Mouse (Mus musculus): Measurements from ENCODE around the gene Coa3. TPM values are rescaled to one million over a fixed set of nuclear protein-coding genes. Genes with fewer than 3 reads are reported as not detected.

Gene Coa3
- total RNA-seq, 2 experiments from 2014 or later: 10.6 to 29.8 TPM

DNA sequence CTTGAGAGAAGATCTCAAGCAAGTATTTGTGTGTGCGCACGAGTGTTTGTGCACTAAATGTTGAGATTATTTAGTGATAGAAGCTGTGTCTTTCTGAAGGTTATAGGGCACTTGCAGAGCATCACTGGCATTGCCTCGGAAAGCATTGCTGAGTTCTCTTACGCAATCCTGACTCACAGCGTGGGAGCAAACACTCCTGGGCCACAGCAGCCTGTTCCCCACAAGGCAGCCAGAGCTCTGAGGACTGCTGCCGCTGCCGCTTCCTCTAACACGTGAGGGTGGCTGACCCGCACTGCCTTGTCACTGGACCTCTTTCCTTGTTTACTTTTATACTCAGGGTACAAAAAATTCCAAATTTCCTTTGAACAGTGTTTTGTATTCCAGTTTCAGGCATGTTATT is 8.4 kb upstream of the Coa3 start:
- no peak for ATAC-seq (replicated peaks; ENCODE audit: low FRiP score, poor library complexity, severe bottlenecking)

DNA sequence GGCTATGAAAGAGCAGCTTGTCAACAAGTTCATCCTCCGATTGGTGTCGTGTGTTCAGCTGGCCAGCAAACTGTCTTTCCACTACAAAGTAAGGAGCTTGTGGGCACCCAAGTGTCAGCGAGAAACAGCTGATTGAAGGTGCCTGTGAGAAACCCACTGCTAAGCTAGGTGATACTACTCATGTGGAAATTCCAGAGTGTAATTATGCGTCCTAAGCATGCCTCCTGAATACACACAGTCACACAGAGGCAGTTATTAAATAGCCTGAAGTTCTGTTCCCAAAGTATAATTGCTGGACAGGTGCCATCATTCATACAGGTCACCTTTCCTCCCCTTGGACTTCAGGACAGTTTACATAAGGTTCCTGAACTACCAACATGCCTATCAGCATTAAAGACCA is 4.9 kb upstream of the Coa3 start:
- ATAC-seq (replicated peaks; ENCODE audit: low FRiP score, poor library complexity, severe bottlenecking): no peak

DNA sequence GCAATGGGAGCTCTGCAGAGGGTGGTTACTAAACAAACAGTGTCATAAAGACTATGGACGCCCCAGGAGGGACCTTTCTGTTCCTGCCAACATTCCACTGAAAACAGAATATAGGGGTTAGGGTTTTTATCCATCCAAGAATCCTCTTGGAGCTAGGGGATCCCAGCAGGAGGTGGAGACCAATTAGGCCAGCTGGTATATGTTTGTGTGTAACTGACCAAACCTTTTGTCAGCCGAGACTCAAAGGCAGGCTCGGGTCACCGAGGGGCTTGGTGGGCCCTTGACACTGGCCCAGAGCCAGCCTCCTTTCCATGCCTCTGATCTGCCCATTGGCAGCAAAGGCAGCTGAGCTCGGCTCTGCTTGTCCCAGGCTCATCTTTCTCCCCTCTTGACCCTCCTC is 4.0 kb upstream of the Coa3 start:
- ATAC-seq (replicated peaks; ENCODE audit: low FRiP score, poor library complexity, severe bottlenecking): no peak

DNA sequence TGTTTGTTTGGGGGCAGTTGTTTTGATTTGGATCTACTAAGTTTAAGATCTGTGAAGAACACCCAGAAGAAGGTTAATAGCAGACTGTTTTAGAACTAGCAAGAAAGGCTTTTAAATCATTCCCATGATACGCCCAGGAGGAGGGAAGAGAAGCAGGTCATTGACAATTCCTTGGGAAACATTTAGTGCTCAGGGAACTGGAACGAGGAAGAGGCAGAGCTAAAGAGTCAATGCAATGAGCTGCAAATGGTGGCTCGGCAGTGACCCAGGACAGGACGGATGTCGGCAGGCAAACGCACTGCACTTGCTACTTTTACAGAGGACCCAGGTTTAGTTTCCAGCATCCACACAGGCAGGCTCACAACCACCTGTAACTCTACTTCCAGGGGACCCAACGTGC is 1.9 kb upstream of the Coa3 start:
- ATAC-seq (replicated peaks; ENCODE audit: low FRiP score, poor library complexity, severe bottlenecking): no peak

DNA sequence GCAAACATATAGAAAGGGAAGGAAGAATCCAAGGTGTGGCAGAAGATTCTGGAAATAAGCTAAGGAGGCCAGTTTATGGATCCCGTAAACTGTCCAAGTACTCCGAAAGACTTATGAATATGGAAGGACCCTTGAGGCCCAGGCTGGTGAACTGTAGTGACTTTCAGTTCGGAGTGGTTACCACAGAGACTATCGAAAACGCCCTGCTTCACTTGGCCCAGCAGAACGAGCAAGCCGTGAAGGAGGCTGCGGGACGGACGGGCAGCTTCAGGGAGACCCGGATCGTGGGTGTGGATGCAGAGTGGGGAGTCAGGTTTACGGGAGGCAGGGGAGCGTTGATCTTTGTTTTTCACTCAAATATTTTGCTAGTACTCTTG is 267 bp upstream of the Coa3 start:
- peak; percentile 74 for ATAC-seq (replicated peaks; ENCODE audit: low FRiP score, poor library complexity, severe bottlenecking)

DNA sequence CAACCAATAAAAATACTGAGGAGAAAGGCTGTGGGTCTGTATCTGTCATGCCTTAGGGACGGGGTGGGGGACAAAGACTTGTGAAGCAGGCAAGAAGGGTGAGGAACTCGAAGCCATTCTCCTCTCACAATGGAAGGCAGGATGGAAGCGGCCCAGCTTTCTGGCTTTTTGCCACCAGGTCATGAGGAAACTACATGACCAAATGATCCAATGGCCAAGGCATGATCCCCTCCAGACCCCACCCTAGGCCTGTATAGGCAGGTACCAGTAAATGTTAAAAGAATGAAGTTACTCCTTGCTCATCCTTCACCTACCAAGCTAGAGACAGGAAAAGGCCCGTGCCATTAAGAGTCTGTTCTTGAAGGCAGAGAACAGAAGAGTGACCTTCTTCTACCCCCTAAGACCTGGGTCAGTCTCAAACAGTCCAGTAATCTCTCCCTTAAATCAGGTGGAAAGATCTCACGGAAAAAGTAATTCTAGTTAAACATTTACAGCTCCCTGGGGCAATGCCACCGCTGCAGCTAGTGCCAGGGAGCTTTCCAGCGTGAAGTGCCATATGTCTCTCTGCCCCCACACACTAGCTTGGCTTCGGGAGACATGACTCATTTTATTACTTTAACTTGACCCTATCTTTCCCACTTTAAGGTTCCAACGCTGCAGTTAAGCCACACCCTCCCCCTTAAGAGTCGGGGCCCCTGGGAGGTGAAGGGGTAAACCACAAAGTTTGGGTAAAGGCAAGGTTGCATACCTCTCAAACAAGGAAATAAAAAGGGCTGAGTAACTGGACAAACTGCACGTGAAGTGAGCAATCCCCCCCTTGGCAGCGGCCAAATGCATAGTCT is 1.3 kb downstream of the Coa3 start:
- ATAC-seq (replicated peaks; ENCODE audit: low FRiP score, poor library complexity, severe bottlenecking): no peak

DNA sequence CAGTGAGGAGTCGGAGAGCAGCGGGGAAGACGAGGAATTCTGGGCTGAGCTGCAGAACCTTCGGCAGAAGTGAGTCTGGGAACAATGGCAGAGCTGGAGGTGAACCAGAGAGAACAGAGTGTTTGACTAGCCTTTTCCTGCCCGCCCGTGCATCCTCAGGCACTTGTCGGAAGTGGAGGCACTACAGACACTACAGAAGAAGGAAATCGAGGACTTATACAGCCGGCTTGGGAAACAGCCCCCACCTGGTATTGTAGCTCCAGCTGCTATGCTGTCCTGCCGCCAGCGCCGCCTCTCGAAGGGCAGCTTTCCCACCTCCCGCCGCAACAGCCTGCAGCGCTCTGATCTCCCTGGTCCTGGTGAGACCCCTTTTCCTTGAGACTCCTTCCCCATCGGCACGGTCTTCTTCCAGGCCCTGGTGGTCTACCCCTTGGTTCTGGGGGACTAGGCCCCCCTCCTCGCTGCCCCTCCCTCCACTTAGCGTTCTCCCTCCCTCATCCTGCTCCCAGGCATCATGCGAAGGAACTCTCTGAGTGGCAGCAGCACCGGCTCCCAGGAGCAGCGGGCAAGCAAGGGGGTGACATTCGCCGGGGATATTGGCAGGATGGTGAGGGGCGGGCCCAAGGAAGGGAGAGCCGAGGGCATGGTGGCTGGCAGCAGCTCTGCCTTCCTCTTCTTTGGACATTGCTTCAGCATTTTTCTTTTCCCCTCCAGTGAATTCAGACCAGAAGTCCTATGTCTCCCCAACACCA is 2.4 kb downstream of the Coa3 start:
- no peak for ATAC-seq (replicated peaks; ENCODE audit: low FRiP score, poor library complexity, severe bottlenecking)

DNA sequence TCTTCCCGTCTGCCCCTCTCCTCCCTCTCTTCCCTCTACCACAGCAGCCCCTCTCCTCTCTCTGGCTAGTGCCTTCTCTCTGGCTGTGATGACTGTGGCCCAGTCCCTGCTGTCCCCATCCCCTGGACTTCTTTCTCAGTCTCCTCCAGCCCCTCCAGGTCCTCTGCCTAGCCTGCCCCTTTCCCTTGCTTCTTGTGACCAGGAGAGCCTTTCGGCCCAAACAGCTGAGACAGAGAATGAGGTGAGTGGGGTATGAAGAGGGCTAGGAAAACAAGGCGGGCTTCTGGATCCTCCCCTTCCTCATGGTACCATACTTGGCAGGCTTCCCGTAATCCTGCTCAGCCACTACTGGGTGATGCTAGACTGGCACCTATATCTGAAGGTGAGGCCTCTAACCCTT is 3.6 kb downstream of the Coa3 start:
- no peak for ATAC-seq (replicated peaks; ENCODE audit: low FRiP score, poor library complexity, severe bottlenecking)

DNA sequence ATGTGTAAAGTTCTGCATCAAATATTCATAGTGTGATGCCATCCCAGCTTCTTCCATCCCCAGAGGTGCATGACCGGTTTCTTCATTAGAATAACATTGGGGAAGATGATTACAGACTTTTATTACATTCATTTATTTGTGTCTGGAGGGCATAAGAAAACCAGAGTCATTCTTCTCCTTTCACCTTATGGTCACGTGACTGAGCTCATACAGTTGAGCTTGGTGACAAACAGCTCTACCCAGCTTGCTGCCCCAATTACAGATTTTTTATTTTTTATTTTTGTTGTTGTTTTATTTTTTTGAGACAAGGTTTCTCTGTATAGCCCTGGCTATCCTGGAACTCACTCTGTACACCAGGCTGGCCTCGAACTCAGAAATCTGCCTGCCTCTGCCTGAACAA is 6.5 kb downstream of the Coa3 start:
- no peak for ATAC-seq (replicated peaks; ENCODE audit: low FRiP score, poor library complexity, severe bottlenecking)

DNA sequence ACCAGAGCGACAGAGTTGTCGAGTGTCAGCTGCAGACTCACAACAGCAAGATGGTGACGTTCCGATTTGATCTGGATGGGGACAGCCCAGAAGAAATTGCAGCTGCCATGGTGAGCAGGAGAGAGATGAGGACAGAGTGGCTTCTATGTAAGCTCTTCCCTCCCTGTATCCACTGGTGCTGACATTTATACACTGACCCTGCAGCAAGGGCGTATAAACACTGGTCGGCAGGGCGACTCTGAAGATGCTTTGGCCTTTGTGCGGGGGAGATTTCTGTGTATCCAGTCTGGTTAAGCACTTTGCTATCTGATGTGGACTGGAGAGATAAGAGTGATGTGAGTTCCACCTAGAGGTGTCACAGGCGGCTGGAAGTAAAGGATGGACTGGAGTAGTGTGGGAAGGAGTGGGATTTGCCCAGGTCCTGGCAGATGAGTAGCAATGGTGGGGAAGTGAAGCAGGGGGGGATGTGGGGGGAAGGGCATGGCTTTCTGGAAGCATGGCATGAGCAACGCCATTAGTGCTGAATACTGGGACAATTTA is 9.3 kb downstream of the Coa3 start:
- ATAC-seq (replicated peaks; ENCODE audit: low FRiP score, poor library complexity, severe bottlenecking): no peak

DNA sequence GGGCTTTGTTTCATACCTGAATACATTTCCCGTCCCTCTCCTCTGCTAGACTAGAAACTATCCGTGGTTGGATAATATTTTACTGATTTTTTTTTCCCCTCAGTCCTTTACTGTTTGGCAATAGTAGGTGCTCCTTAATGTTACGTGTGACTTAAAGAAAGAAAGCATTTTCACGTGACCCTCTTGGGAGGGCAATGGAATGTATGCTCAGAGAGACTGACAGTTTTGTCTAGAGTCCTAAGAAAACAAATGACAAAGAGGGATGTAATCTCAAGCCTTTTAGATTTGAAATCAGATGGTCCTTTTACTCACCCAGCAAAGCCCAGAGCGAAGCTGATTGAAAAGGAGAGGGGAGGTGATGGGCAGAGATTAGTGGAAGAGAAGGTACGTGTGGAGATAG is 13.0 kb downstream of the Coa3 start:
- ATAC-seq (replicated peaks; ENCODE audit: low FRiP score, poor library complexity, severe bottlenecking): no peak

DNA sequence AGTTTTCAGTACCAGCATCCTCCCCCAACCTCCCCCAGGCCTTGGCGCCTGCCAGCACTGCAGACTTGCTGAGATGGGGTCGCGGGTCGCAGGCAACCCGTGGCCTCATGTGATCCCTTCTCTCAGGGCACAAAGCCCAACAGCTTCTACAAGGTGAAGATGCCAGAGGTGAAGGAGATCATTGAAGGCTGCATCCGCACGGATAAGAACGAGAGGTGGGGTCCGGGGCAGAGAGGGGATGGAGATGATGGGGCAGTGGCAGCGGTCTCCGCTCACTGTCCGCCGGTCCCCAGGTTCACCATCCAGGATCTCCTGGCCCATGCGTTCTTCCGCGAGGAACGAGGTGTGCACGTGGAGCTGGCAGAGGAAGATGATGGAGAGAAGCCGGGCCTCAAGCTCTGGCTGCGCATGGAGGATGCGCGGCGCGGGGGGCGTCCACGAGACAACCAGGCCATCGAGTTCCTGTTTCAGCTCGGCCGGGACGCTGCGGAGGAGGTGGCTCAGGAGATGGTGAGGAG is 13.9 kb downstream of the Coa3 start:
- ATAC-seq (replicated peaks; ENCODE audit: low FRiP score, poor library complexity, severe bottlenecking): no peak

DNA sequence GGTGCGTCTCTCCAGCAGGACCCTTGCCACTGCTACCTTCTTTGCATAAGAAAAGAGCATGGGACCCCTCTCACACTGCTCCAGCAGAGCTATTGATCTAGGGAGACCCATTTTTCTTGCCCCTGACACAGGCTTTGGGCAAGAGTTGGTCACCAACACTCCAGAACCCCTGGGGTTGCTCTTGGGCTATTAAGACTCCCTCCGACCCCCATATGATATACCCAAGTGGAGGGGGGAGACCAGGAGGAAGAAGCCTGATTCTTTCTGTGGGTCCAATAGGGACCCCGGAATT is 15.0 kb downstream of the Coa3 start:
- no peak for ATAC-seq (replicated peaks; ENCODE audit: low FRiP score, poor library complexity, severe bottlenecking)

DNA sequence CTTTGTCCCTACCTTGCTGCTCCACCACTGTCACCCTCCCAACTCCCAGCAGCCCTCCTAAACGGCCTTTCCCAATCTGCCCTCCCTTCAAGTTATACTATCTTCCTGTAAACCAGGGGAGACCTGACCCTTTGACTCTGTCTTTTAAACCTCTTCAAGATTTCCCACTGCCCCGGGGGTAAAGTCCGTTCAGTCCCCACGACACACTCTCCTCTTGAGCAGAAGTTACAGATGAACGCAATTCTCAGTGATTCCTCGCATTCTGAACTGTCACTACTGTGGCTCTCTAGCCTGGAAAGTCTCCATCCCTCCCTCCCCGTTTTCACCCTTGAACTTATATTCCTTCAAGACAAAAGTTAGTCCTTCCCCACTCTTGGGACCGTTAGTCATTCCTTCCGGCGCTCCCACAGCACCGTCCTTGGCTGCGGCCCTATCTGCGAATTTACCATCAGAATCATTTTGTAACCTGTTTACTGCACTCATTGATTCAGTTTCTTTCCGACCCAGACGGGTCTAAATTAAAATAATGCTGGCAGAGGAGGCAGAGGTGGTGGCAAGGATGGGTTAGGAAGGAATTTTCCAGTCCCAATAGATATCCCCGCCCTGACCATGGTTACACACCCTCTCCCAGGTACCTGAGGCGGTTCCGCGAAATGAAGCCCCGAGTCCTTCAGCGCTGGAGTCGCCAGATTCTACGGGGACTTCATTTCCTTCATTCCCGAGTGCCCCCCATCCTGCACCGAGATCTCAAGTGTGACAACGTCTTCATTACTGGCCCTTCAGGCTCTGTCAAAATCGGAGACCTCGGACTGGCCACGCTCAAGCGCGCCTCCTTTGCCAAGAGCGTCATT is 15.6 kb downstream of the Coa3 start:
- ATAC-seq (replicated peaks; ENCODE audit: low FRiP score, poor library complexity, severe bottlenecking): no peak

DNA sequence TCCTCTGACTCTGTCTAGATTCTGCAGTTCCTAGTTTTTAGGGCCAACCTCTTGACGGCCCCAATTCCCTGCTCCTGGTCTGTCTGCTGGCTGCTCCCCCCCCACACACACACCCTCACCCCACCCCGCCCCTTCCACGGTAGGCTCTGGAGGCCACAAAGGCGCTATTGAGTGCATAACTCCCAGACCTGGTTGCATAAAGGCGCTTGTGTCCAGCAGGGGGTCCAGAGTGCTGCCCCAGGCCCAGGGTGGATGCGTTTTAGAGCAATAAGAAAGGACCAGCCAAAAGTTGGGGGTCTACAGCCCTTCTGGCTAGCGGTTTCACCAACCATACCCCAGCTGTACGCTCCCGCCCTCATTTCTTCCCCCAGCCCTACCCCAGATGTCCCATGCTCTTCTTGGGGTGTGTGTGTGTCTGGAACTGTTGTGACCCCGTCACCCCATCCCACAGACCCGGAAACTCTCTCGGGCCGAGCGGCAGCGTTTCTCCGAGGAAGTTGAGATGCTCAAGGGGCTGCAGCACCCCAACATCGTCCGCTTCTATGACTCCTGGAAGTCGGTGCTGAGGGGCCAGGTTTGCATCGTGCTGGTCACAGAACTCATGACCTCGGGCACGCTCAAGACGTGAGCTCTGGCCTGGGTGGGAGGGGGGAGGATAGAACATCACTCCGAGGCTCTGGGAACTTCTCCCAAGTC is 16.5 kb downstream of the Coa3 start:
- ATAC-seq (replicated peaks; ENCODE audit: low FRiP score, poor library complexity, severe bottlenecking): no peak

DNA sequence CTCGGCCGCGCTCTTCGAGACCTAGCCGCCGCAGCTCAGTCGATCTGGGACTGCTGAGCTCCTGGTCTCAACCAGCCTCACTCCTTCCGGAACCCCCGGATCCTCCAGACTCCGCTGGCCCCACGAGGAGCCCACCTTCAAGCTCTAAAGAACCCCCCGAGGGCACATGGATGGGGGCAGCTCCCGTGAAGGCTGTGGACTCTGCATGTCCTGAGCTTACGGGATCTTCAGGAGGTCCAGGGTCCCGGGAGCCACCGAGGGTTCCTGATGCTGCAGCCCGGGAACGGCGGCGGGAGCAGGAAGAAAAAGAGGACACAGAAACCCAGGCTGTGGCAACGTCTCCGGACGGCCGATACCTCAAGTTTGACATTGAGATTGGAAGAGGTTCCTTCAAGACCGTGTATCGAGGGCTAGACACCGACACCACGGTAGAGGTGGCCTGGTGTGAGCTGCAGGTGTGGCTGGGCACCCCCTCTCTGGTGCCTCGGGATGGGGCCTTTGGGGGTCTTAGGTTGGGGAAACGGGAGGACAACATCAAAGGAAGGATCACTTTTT is 18.0 kb downstream of the Coa3 start:
- peak; percentile 8; the same call in 1 of the 2 replicates for ATAC-seq (replicated peaks; ENCODE audit: low FRiP score, poor library complexity, severe bottlenecking)

DNA sequence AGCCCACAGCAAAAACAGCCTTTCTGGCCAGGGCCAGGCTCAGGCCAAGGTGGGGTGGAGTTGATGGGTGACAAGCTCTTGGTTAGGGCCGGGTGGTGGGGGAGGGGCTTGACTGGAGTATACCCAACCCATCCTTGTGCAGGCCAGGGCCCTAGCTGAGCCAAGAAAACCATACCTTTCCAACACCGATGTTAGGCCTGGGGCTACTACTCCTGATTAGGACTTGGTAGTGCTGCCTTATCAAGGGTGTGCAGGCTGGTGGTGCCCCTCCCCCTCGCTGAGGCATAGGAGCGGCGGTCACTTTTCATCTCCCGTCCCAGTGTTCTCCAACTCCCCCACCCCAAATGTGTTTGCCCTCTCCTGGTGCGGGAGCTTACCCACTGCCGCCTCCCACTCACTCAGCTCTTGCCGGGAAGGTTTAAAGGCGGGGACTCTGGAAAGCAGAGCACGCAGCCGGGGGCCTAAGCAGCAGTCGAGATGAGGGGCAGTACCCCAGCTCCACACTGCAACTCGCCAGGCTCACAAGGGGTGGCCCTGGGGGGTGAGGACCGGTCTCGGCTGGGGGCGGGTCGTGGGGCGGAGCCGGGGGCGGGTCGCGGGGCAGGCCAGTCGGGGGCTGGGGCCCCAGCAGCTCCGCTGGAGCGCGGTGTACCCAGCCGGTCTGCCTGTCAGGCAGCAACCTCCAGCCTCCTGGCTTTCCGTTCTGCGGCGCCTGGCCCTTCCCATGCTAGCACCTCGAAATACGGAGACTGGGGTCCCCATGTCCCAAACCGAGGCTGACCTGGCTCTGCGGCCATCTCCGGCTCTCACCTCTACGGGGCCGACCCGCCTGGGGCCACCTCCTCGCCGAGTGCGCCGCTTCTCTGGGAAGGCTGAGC is 18.7 kb downstream of the Coa3 start, which contains the start of gene Wnk4:
TSS of gene Wnk4 (plus strand) at position 620 of the 878 bp plus-strand sequence.
- ATAC-seq (replicated peaks; ENCODE audit: low FRiP score, poor library complexity, severe bottlenecking): peak; percentile 89

DNA sequence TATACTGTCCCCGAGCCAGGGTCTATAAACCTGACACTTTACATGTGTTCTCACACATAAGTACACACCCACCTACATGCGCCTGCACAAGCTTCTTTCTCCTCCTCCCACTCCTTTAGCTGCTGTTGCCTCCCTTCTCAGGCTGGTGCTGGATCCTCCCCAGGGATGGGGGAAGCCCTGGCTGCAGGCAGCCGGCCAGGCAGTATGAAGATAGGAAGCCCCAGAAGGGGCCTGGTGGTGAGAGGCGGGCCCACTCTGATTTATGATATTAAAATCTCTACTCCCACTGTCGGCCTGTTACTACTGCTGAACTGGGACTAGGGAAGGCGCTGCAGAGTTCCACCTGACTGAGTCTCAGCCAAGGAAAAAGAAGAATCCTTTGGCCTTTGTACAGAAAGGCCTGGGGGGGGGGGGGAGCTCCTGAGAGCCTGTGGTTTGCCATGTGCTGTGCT is 19.6 kb downstream of the Coa3 start:
- ATAC-seq (replicated peaks; ENCODE audit: low FRiP score, poor library complexity, severe bottlenecking): peak; percentile 31; the same call in 1 of the 2 replicates
